Mouse (Mus musculus) liver, postnatal 0 days (tissue): ENCODE data around the gene Masp1. TPM values are rescaled to one million over a fixed set of nuclear protein-coding genes. Genes with fewer than 3 reads are reported as not detected.
A peak's percentile ranks its signal among the peaks of the same experiment; 100 is the strongest.

Experiments used
- ATAC-seq: fragments of 200-750 bp; cut with Nextera tagmentation; 2 replicates; pipeline ENCODE4 v1.8.0; 2017; ENCODE audit warnings: mild to moderate bottlenecking, moderate library complexity
- DNase-seq: peaks from one replicate; pipeline ENCODE4 v3.0.0-alpha.2; 2016
- H3K27ac ChIP-seq: fragments of 300-500 bp; sonication (generic); 2 replicates; pipeline ENCODE4 v1.5.1; 2014; ENCODE audit warnings: antibody characterized with exemption, moderate library complexity, mild to moderate bottlenecking, low read depth
- H3K27me3 ChIP-seq: fragments of 300-500 bp; sonication (generic); 2 replicates; pipeline ENCODE4 v1.6.1; 2014; ENCODE audit warnings: low read length, control low read depth, mixed read lengths; ENCODE audit not compliant: insufficient read depth
- H3K36me3 ChIP-seq: fragments of 300-500 bp; sonication (generic); replicated peaks from 2 replicates; pipeline ENCODE4 v1.6.1; 2014; ENCODE audit warnings: mild to moderate bottlenecking, control low read depth, low read length, moderate library complexity, mixed read lengths; ENCODE audit not compliant: insufficient read depth
- H3K4me1 ChIP-seq: fragments of 300-500 bp; sonication (generic); 2 replicates; pipeline ENCODE4 v1.6.1; 2014; ENCODE audit warnings: antibody characterized with exemption, mild to moderate bottlenecking, control low read depth; ENCODE audit not compliant: insufficient read depth
- H3K4me2 ChIP-seq: fragments of 300-500 bp; sonication (generic); 2 replicates; pipeline ENCODE4 v1.6.1; 2014; ENCODE audit warnings: low read depth, mild to moderate bottlenecking, low read length, moderate library complexity, mixed read lengths
- H3K4me3 ChIP-seq: fragments of 300-500 bp; sonication (generic); 2 replicates; pipeline ENCODE4 v1.5.1; 2014; ENCODE audit warnings: low read depth, low read length
- H3K9ac ChIP-seq: fragments of 300-500 bp; sonication (generic); replicated peaks from 2 replicates; pipeline ENCODE4 v1.6.1; 2014; ENCODE audit warnings: mild to moderate bottlenecking, moderate library complexity
- H3K9me3 ChIP-seq: fragments of 300-500 bp; sonication (generic); 2 replicates; pipeline ENCODE4 v1.6.1; 2016; ENCODE audit warnings: mild to moderate bottlenecking, control low read depth, low read length, mixed read lengths
- CTCF ChIP-seq: sonication (generic); IDR thresholded peaks from 2 replicates; pipeline ENCODE4 v1.5.1; 2016; ENCODE audit warnings: antibody characterized with exemption, low read depth
- EP300 ChIP-seq: IDR thresholded peaks from 2 replicates; pipeline ENCODE4 v1.6.1; 2016; ENCODE audit warnings: antibody characterized with exemption, low read depth, mild to moderate bottlenecking
- WGBS: fragments of 180-500 bp; shearing (Covaris S2); extraction: QIAGEN DNeasy Blood & Tissue Kit; methylation state at CpG from one replicate; pipeline ENCODE4 v1.1.7; 2014; ENCODE audit not compliant: insufficient replicate concordance; 5-methylcytosine and 5-hydroxymethylcytosine counted together
- polyA plus RNA-seq: library from polyadenylated mRNA; unstranded; fragments of >200 nt; fragmentation: Nextera tagmentation; extraction: Ambion mirVana; gene quantifications from 2 replicates; pipeline ENCODE4 v1.2.1, GENCODE M21; 2015

The Masp1 gene
- polyA plus RNA-seq, 1 experiment from 2014 or later: 38.3 TPM

- Histone ChIP-seq H3K4me1 (no peaks in the 10 kb centered on the region), H3K9ac (no peak overlapping the region), H3K27ac (no peak overlapping the region), H3K4me2 (no peak overlapping the region), H3K27me3 (no peaks in the 10 kb centered on the region), H3K4me3 (no peak overlapping the region), H3K9me3 (peaks cover 3% of the 10 kb centered on the region; the same call in 1 of the 2 replicates), H3K36me3 (0 out of 2 replicates have a peak, but pooled peaks cover 4% of the 10 kb centered on the region)
- no peak for TF ChIP-seq EP300
- no peak for TF ChIP-seq CTCF
- 66% methylated on average over 4 of the region's 4 CpGs for WGBS
- ATAC-seq (no peak), DNase-seq (no peak)
Observed at GRCm38 (mm10) chr16:23529186-23529585, 8.6 kb upstream of the Masp1 start.

DNA sequence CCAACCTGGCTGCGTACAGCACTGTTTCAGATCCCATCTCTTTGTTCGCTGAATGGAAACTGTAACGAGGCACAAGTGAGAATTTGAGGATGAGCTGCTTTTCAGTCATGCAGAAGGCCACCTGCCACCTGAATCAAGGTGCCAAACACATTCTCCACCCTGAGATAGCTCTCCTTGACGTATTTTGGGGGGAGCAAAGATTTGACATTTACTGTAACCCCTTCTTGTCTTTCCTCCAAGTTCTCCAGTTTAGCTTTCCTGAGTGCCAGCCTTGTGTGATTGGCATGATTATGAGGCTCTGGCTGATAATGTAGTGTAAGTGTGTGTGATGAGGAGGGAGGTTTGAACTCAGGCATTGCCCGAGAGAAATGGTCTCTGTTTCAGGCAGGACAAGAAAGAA lies 1.5 kb upstream of the Masp1 start:
- TF ChIP-seq EP300: no peak
- 74% methylated on average over 5 of the region's 5 CpGs for WGBS
- H3K27me3 ChIP-seq: no peaks in the 10 kb centered on the region

DNA sequence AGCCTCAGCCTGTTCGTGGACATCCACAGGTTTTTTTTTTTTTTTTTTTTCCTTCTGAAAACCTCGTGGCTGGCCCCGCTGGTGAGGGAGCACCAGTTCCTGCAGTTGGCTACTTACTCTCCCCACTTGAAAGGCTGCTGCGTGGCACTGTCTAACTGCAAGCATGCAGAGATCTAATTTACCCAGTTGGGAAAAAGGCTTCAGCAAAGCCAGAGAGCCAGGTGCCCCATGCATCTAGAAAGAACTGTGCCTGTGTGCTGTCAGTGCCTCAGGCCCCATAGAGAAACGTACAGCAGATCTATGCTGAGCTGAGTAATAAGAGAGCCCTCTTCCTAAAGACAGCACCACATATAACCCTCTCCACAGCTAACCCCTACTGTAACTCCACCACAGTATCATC lies 477 bp upstream of the Masp1 start:
- peak overlapping the region; percentile 73; the same call in 1 of the 2 replicates for H3K9ac ChIP-seq
- H3K4me2 ChIP-seq: peak overlapping the region; percentile 64
- H3K27me3 ChIP-seq: no peaks in the 10 kb centered on the region
- H3K27ac ChIP-seq: peak overlapping the region; percentile 30; the same call in 1 of the 2 replicates
- 22% methylated on average over 5 of the region's 5 CpGs for WGBS
- DNase-seq (no peak), ATAC-seq (no peak)
- 0 out of 2 replicates have a peak, but pooled peaks cover 4% of the 10 kb centered on the region for H3K36me3 ChIP-seq
- peaks cover 3% of the 10 kb centered on the region; the same call in 1 of the 2 replicates for H3K9me3 ChIP-seq
- TF ChIP-seq EP300 (no peak), CTCF (no peak)
- H3K4me1 ChIP-seq: peaks cover 6% of the 10 kb centered on the region; the same call in 1 of the 2 replicates
- H3K4me3 ChIP-seq: peak overlapping the region; percentile 53

More for the DNA sequence above, 1.5 kb upstream of the Masp1 start:
- Histone ChIP-seq H3K4me1 (peaks cover 2% of the 10 kb centered on the region; the same call in 1 of the 2 replicates), H3K27ac (no peak overlapping the region), H3K4me3 (no peak overlapping the region), H3K36me3 (0 out of 2 replicates have a peak, but pooled peaks cover 4% of the 10 kb centered on the region), H3K4me2 (no peak overlapping the region), H3K9ac (no peak overlapping the region), H3K9me3 (peaks cover 3% of the 10 kb centered on the region; the same call in 1 of the 2 replicates)
- DNase-seq (no peak), ATAC-seq (no peak)

GRCm38 (mm10) chr16:23519771-23520170 lies 844 bp downstream of the Masp1 start:
- H3K9me3 ChIP-seq: no peaks in the 10 kb centered on the region
- H3K4me2 ChIP-seq: peak overlapping the region; percentile 64
- peak overlapping the region; percentile 53 for H3K4me3 ChIP-seq
- H3K27me3 ChIP-seq: no peaks in the 10 kb centered on the region
- TF ChIP-seq EP300 (no peak), CTCF (no peak)
- WGBS: 5% methylated on average over 1 of the region's 1 CpGs
- no peak for ATAC-seq
- peaks cover 14% of the 10 kb centered on the region for H3K4me1 ChIP-seq
- H3K36me3 ChIP-seq: no peaks in the 10 kb centered on the region
- H3K9ac ChIP-seq: peak overlapping the region; percentile 73
- H3K27ac ChIP-seq: peak overlapping the region; percentile 83
- no peak for DNase-seq

- 61% methylated on average over 10 of the region's 10 CpGs for WGBS
- DNase-seq: peak; percentile 32
- peak overlapping the region; percentile 53 for H3K4me3 ChIP-seq
Observed at GRCm38 (mm10) chr16:23518567-23519369, 1.8 kb downstream of the Masp1 start.

GRCm38 (mm10) chr16:23517754-23518566 lies 2.7 kb downstream of the Masp1 start:
- 52% methylated on average over 20 of the region's 20 CpGs for WGBS
- Histone ChIP-seq H3K9ac (peak overlapping the region; percentile 44), H3K27me3 (no peaks in the 10 kb centered on the region), H3K4me1 (peaks cover 16% of the 10 kb centered on the region), H3K4me2 (peak overlapping the region; percentile 64), H3K4me3 (peak overlapping the region; percentile 3; the same call in 1 of the 2 replicates), H3K27ac (peak overlapping the region; percentile 83), H3K36me3 (no peaks in the 10 kb centered on the region), H3K9me3 (no peaks in the 10 kb centered on the region)
- 0 out of 2 replicates have a peak, but pooled peaks have one; percentile 17 for TF ChIP-seq EP300
- no peak for TF ChIP-seq CTCF
- ATAC-seq (peak; percentile 83), DNase-seq (peak; percentile 52)

More at GRCm38 (mm10) chr16:23518567-23519369, 1.8 kb downstream of the Masp1 start:
- Histone ChIP-seq H3K27me3 (no peaks in the 10 kb centered on the region), H3K9ac (peak overlapping the region; percentile 73), H3K36me3 (no peaks in the 10 kb centered on the region), H3K27ac (peak overlapping the region; percentile 83), H3K4me1 (peaks cover 16% of the 10 kb centered on the region), H3K9me3 (no peaks in the 10 kb centered on the region), H3K4me2 (peak overlapping the region; percentile 64)
- TF ChIP-seq EP300 (no peak), CTCF (no peak)
- ATAC-seq: peak; percentile 18; the same call in 1 of the 2 replicates
